Mouse (Mus musculus) limb, embryonic 12.5 days (tissue): ENCODE results near the gene H2al1g. TPM values are rescaled to one million over a fixed set of nuclear protein-coding genes. Genes with fewer than 3 reads are reported as not detected.
"Not testable (repeated sequence)": the region's sequence is repeated elsewhere in the genome, so short reads cannot be mapped to it uniquely, and the experiment has no call there.

Experiments used
- ATAC-seq: fragments of 200-750 bp; cut with Nextera tagmentation; 2 replicates; pipeline ENCODE4 v1.8.0; 2017; ENCODE audit warnings: low read depth, moderate TSS enrichment; ENCODE audit not compliant: insufficient number of reproducible peaks, insufficient read depth, low FRiP score, low TSS enrichment
- H3K27ac ChIP-seq: fragments of 300-500 bp; sonication (generic); 2 replicates; pipeline ENCODE4 v1.5.1; 2016; ENCODE audit warnings: mild to moderate bottlenecking, moderate library complexity
- H3K27me3 ChIP-seq: fragments of 300-500 bp; sonication (generic); 2 replicates; pipeline ENCODE4 v1.6.1; 2016; ENCODE audit warnings: mild to moderate bottlenecking, moderate library complexity
- H3K36me3 ChIP-seq: fragments of 300-500 bp; sonication (generic); 2 replicates; pipeline ENCODE4 v1.6.1; 2016; ENCODE audit warnings: mild to moderate bottlenecking, moderate library complexity
- H3K4me1 ChIP-seq: fragments of 300-500 bp; sonication (generic); replicated peaks from 2 replicates; pipeline ENCODE4 v1.6.1; 2016
- H3K4me2 ChIP-seq: fragments of 300-500 bp; sonication (generic); 2 replicates; pipeline ENCODE4 v1.6.1; 2016; ENCODE audit warnings: mild to moderate bottlenecking, moderate library complexity
- H3K4me3 ChIP-seq: fragments of 300-500 bp; sonication (generic); replicated peaks from 2 replicates; pipeline ENCODE4 v1.5.1; 2016; ENCODE audit warnings: mild to moderate bottlenecking
- H3K9ac ChIP-seq: fragments of 300-500 bp; sonication (generic); replicated peaks from 2 replicates; pipeline ENCODE4 v1.6.1; 2016; ENCODE audit warnings: mild to moderate bottlenecking, moderate library complexity
- H3K9me3 ChIP-seq: fragments of 300-500 bp; sonication (generic); 2 replicates; pipeline ENCODE4 v1.6.1; 2016; ENCODE audit warnings: mild to moderate bottlenecking, moderate library complexity
- WGBS: fragments of 180-500 bp; shearing (Covaris S2); methylation state at CpG from one replicate; pipeline ENCODE4 v1.1.7; 2016; 5-methylcytosine and 5-hydroxymethylcytosine counted together
- polyA plus RNA-seq: library from polyadenylated mRNA; unstranded; fragments of >200 nt; fragmentation: Nextera tagmentation; extraction: Ambion mirVana; gene quantifications from 2 replicates; pipeline ENCODE4 v1.2.1, GENCODE M21; 2016

H2al1g gene
- polyA plus RNA-seq: not detected in 2 replicates

DNA sequence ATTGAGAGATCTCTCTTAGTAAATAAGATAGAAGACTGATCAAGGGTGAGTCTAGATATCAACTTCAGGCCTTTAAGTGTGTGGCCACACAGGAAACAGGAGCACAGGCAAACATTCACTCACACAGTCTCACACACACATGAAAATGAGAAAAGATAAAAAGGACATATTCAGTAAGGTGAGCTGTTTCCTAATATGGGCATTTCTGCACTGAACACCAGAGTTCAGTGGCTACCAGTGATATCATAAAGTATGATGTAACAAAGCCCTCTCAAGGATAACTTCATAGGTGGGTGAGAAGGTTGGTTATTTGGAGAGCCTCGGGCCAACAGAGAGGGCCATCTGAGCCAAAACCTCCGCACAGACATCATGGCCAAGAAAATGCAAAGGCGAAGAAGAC, at the start of gene H2al1g:
Gene H2al1g, plus strand, starts transcription at position 301 of the 400 bp plus-strand sequence.
- not testable (repeated sequence) for H3K4me3 ChIP-seq, H3K9ac ChIP-seq, H3K4me1 ChIP-seq, ATAC-seq, H3K27me3 ChIP-seq, H3K36me3 ChIP-seq, H3K9me3 ChIP-seq, H3K27ac ChIP-seq, H3K4me2 ChIP-seq
- no CpG with 5 or more reads among the region's 3 CpGs for WGBS

DNA sequence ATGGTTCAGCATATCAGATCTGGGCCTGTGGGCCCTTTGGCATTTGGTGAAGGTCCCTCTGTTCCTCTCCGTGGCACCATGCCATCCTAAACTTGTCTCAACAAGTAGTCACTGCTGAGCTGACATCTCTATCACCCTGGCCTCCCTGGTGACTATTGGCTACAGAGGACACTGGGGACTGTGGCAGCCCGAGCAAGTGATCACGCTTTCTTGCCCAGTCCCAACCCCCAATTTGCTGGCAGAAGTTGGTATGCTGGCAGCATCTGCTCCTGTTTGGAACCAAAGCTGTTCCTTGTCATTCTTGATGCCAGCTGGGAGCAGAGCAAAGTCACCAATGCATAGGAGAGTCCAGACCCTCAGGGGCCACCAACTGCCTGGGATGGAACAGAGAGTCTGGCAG, 49.0 kb upstream of the H2al1g start:
- Histone ChIP-seq H3K9ac (no peak overlapping the region), H3K4me1 (peaks cover 13% of the 10 kb centered on the region), H3K4me3 (no peak overlapping the region), H3K27ac (no peak overlapping the region), H3K4me2 (no peak overlapping the region), H3K27me3 (peaks cover 44% of the 10 kb centered on the region), H3K36me3 (no peaks in the 10 kb centered on the region), H3K9me3 (no peaks in the 10 kb centered on the region)
- no peak for ATAC-seq
- WGBS: 91% methylated on average over 3 of the region's 3 CpGs

DNA sequence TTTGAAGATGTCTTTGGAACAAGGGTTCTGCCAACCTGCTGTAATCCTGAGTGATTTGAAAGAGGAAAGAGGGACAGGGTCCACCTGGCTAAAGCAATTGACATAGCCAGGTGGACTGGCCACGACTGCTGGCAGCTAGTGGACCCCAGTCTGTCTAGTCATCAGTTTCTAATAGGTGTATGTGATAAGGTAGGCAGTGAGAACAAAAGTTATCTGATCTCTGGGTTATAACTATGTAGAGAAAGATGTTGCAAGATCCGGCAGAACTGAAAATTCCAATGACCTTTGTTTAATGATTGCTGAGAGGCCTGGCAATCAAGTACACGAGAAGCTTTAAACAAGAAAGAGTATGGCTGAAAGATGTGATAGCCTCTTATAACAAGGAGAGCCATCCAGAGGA, 44.9 kb upstream of the H2al1g start:
- peaks cover 29% of the 10 kb centered on the region for H3K27me3 ChIP-seq
- ATAC-seq: no peak

DNA sequence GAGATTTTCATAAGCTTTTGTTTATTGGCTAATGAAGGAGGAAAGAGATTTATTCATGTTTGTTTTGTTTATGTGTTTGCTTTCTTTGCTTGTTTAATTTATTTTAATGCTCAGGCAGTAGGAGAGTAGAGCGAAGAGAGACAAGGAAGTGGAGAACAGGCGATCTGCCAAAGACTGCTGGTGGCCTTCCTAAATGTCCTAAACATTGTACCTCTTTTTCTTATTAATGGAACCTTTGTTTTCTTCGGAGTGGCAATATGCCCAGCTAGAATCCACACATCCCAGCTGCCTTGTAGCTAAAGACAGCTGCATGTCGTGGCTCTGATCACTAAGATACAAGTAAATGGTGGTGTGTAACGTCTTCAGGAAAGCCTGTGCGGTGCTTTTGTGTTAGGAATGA, 41.0 kb upstream of the H2al1g start:
- Histone ChIP-seq H3K9ac (no peak overlapping the region), H3K4me3 (no peak overlapping the region), H3K4me1 (no peaks in the 10 kb centered on the region), H3K36me3 (no peaks in the 10 kb centered on the region), H3K4me2 (no peak overlapping the region), H3K27me3 (peaks cover 18% of the 10 kb centered on the region), H3K27ac (no peak overlapping the region), H3K9me3 (no peaks in the 10 kb centered on the region)
- ATAC-seq: no peak
- WGBS: 83% methylated on average over 6 of the region's 6 CpGs

More for the DNA sequence above, 44.9 kb upstream of the H2al1g start:
- no peak overlapping the region for H3K27ac ChIP-seq
- H3K4me1 ChIP-seq: peaks cover 2% of the 10 kb centered on the region; the same call in 1 of the 2 replicates
- H3K4me3 ChIP-seq: no peak overlapping the region
- H3K9ac ChIP-seq: no peak overlapping the region
- no peaks in the 10 kb centered on the region for H3K36me3 ChIP-seq
- H3K4me2 ChIP-seq: no peak overlapping the region
- no peaks in the 10 kb centered on the region for H3K9me3 ChIP-seq
- 83% methylated on average over 3 of the region's 3 CpGs for WGBS

DNA sequence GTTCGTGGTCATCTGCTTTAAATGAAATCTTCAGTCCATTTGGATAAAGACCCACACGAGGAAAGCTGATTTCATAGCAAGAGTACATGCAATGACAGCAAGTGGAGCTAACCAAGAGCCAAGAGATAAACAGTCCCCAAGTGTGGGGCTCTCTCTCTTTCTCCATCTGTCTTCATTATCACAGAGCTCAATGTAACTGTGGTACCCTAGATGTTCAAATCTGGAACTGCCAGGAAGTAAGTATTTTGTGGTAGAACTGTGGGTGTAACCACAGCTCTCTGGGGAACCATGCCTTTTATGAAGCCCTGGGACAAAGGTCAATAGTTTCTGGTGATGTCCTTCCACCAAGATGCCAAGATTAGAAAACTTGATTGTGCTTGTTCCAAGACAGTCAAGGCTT, 37.3 kb upstream of the H2al1g start:
- Histone ChIP-seq H3K36me3 (no peaks in the 10 kb centered on the region), H3K4me1 (no peaks in the 10 kb centered on the region), H3K9ac (no peak overlapping the region), H3K27ac (no peak overlapping the region), H3K9me3 (no peaks in the 10 kb centered on the region), H3K27me3 (peaks cover 21% of the 10 kb centered on the region), H3K4me2 (no peak overlapping the region), H3K4me3 (no peak overlapping the region)
- WGBS: 65% methylated on average over 2 of the region's 2 CpGs
- ATAC-seq: no peak

DNA sequence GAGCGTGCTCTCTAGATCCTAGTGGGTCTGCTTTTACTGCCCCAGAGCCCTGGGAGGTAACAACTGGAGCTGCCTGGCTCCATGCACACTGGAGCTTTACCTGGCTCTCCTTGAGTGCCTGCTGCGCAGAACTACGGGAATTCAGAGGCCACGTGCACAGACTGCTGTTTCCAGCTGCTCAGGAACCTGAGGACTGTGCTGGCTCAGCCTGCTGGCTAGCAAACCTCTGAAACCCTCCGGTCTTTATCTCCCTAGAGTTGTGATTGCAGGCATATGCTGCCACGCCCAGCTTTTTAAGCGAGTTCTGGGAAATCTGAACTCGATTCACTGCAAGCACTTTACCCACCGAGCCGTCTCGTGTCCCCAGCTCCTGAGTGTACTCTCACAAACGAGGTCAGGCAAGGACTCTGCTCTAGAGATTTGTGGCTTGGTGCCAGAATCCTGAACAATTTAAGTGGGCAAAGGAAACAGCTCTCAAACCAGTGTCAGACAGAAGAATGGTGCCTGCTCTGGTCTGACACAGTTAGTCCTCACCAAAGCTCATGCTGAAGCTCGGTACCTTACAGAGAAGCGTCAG, 29.7 kb upstream of the H2al1g start:
- ATAC-seq: no peak
- no peak overlapping the region for H3K4me2 ChIP-seq
- 74% methylated on average over 14 of the region's 14 CpGs for WGBS
- H3K4me1 ChIP-seq: no peaks in the 10 kb centered on the region
- H3K27me3 ChIP-seq: peaks cover 30% of the 10 kb centered on the region
- no peak overlapping the region for H3K4me3 ChIP-seq
- no peak overlapping the region for H3K27ac ChIP-seq
- H3K9me3 ChIP-seq: no peaks in the 10 kb centered on the region
- no peaks in the 10 kb centered on the region for H3K36me3 ChIP-seq
- H3K9ac ChIP-seq: no peak overlapping the region

DNA sequence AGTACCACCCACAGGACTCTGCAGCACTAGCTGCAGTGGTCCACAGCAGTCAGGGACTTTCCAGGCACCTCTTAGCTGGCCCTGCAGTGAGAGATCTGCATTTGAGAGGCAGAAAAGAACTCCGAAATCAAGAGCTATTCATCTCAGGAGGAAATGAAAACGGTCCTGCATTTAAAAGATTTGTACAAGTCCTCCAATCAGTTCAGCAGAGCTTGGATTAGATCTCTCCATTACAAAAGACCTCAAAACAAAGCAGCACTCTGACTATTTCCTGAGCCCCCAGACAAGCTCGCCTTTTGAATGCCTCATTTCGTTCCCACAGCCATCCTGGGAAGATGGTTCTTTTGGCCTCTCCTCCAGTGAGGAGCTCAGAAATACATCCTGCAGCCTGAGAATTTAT, 28.8 kb upstream of the H2al1g start:
- H3K4me2 ChIP-seq: no peak overlapping the region
- no peaks in the 10 kb centered on the region for H3K4me1 ChIP-seq
- ATAC-seq: no peak
- no peaks in the 10 kb centered on the region for H3K9me3 ChIP-seq
- 74% methylated on average over 4 of the region's 4 CpGs for WGBS
- no peak overlapping the region for H3K4me3 ChIP-seq
- H3K27ac ChIP-seq: no peak overlapping the region
- no peak overlapping the region for H3K9ac ChIP-seq
- peaks cover 36% of the 10 kb centered on the region for H3K27me3 ChIP-seq
- H3K36me3 ChIP-seq: no peaks in the 10 kb centered on the region

DNA sequence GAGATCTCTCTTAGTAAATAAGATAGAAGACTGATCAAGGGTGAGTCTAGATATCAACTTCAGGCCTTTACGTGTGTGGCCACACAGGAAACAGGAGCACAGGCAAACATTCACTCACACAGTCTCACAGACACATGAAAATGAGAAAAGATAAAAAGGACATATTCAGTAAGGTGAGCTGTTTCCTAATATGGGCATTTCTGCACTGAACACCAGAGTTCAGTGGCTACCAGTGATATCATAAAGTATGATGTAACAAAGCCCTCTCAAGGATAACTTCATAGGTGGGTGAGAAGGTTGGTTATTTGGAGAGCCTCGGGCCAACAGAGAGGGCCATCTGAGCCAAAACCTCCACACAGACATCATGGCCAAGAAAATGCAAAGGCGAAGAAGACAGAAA, 19.1 kb upstream of the H2al1g start, which contains the start of gene H2al1a:
Gene H2al1a, plus strand, starts transcription at position 301 of the 400 bp plus-strand sequence.
- H3K27ac ChIP-seq, H3K4me3 ChIP-seq, H3K4me1 ChIP-seq, H3K9me3 ChIP-seq, H3K4me2 ChIP-seq, H3K9ac ChIP-seq, H3K27me3 ChIP-seq, H3K36me3 ChIP-seq, ATAC-seq: not testable (repeated sequence)
- no CpG with 5 or more reads among the region's 3 CpGs for WGBS

DNA sequence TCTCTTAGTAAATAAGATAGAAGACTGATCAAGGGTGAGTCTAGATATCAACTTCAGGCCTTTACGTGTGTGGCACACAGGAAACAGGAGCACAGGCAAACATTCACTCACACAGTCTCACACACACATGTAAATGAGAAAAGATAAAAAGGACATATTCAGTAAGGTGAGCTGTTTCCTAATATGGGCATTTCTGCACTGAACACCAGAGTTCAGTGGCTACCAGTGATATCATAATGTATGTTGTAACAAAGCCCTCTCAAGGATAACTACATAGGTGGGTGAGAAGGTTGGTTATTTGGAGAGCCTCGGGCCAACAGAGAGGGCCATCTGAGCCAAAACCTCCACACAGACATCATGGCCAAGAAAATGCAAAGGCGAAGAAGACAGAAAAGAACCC, 15.9 kb upstream of the H2al1g start, which contains the start of gene H2al1b:
Gene H2al1b, plus strand, starts transcription at position 301 of the 400 bp plus-strand sequence.
- WGBS: 100% methylated on average over 1 of the region's 3 CpGs
- not testable (repeated sequence) for H3K9me3 ChIP-seq, H3K4me3 ChIP-seq, H3K9ac ChIP-seq, H3K27me3 ChIP-seq, ATAC-seq, H3K27ac ChIP-seq, H3K4me2 ChIP-seq, H3K4me1 ChIP-seq, H3K36me3 ChIP-seq

DNA sequence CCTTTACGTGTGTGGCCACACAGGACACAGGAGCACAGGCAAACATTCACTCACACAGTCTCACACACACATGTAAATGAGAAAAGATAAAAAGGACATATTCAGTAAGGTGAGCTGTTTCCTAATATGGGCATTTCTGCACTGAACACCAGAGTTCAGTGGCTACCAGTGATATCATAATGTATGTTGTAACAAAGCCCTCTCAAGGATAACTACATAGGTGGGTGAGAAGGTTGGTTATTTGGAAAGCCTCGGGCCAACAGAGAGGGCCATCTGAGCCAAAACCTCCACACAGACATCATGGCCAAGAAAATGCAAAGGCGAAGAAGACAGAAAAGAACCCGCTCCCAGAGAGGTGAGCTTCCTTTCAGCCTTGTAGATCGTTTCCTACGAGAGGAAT, 12.7 kb upstream of the H2al1g start, which contains the start of gene H2al1c:
Gene H2al1c, plus strand, starts transcription at position 301 of the 400 bp plus-strand sequence.
- not testable (repeated sequence) for H3K27ac ChIP-seq, ATAC-seq, H3K9me3 ChIP-seq, H3K4me3 ChIP-seq, H3K4me1 ChIP-seq, H3K27me3 ChIP-seq, H3K4me2 ChIP-seq, H3K36me3 ChIP-seq, H3K9ac ChIP-seq
- WGBS: 83% methylated on average over 1 of the region's 6 CpGs

DNA sequence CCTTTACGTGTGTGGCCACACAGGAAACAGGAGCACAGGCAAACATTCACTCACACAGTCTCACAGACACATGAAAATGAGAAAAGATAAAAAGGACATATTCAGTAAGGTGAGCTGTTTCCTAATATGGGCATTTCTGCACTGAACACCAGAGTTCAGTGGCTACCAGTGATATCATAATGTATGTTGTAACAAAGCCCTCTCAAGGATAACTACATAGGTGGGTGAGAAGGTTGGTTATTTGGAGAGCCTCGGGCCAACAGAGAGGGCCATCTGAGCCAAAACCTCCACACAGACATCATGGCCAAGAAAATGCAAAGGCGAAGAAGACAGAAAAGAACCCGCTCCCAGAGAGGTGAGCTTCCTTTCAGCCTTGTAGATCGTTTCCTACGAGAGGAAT, 9.5 kb upstream of the H2al1g start, which contains the start of gene H2al1d:
Gene H2al1d, plus strand, starts transcription at position 301 of the 400 bp plus-strand sequence.
- no CpG with 5 or more reads among the region's 6 CpGs for WGBS
- not testable (repeated sequence) for H3K27ac ChIP-seq

DNA sequence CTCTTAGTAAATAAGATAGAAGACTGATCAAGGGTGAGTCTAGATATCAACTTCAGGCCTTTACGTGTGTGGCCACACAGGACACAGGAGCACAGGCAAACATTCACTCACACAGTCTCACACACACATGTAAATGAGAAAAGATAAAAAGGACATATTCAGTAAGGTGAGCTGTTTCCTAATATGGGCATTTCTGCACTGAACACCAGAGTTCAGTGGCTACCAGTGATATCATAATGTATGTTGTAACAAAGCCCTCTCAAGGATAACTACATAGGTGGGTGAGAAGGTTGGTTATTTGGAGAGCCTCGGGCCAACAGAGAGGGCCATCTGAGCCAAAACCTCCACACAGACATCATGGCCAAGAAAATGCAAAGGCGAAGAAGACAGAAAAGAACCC, 6.4 kb upstream of the H2al1g start, which contains the start of gene H2al1e:
Gene H2al1e, plus strand, starts transcription at position 301 of the 400 bp plus-strand sequence.
- not testable (repeated sequence) for H3K27ac ChIP-seq

More for the DNA sequence above, 9.5 kb upstream of the H2al1g start, which contains the start of gene H2al1d:
- not testable (repeated sequence) for H3K36me3 ChIP-seq, H3K4me2 ChIP-seq, H3K9ac ChIP-seq, ATAC-seq, H3K4me1 ChIP-seq, H3K9me3 ChIP-seq, H3K27me3 ChIP-seq, H3K4me3 ChIP-seq

More for the DNA sequence above, 6.4 kb upstream of the H2al1g start, which contains the start of gene H2al1e:
- not testable (repeated sequence) for H3K9me3 ChIP-seq, ATAC-seq, H3K4me2 ChIP-seq, H3K9ac ChIP-seq, H3K36me3 ChIP-seq, H3K4me1 ChIP-seq, H3K27me3 ChIP-seq, H3K4me3 ChIP-seq
- WGBS: no CpG with 5 or more reads among the region's 3 CpGs
